Mouse (Mus musculus) CH12.LX (cell line): Measurements from ENCODE around the gene Cox6a1. TPM values are rescaled to one million over a fixed set of nuclear protein-coding genes. Genes with fewer than 3 reads are reported as not detected.

Source experiments
- DNase-seq: peaks from one replicate; pipeline ENCODE4 v3.0.0-alpha.2; 2013; ENCODE audit errors: extremely low read depth
- H3K27ac ChIP-seq: 2 replicates; pipeline ENCODE4 v1.5.1; 2012; ENCODE audit warnings: low read depth, mild to moderate bottlenecking, control low read depth, moderate library complexity; ENCODE audit not compliant: insufficient read depth
- H3K27me3 ChIP-seq: replicated peaks from 2 replicates; pipeline ENCODE3; 2012; ENCODE audit warnings: inconsistent platforms
- H3K36me3 ChIP-seq, 2 experiments: replicated peaks in 1 of 2; 2 replicates each; pipeline versions ENCODE3 to v1.6.1; 2012; ENCODE audit warnings: inconsistent platforms in 1 of 2, low read length in 1 of 2, mild to moderate bottlenecking in 1 of 2, mixed read lengths in 1 of 2, moderate library complexity in 1 of 2; ENCODE audit not compliant: control insufficient read depth in 1 of 2, insufficient read depth in 1 of 2
- H3K4me1 ChIP-seq, 2 experiments: 2 replicates each; pipeline ENCODE4 v1.6.1; 2012; ENCODE audit warnings: inconsistent platforms in 1 of 2, moderate library complexity in 1 of 2; ENCODE audit not compliant: insufficient read depth in 2 of 2, control insufficient read depth in 1 of 2
- H3K4me2 ChIP-seq: 2 replicates; pipeline ENCODE4 v1.6.1; 2012; ENCODE audit warnings: low read depth, mild to moderate bottlenecking, control low read depth; ENCODE audit not compliant: poor library complexity, insufficient read depth, severe bottlenecking
- H3K4me3 ChIP-seq, 3 experiments: fragments of 150-350 bp in 1 of 3; sonication (generic) in 1 of 3; replicated peaks in 1 of 3; 2 replicates each; pipeline versions ENCODE3 to v1.5.1; 2011 to 2012; ENCODE audit warnings: low read depth in 2 of 3, low read length in 2 of 3, mild to moderate bottlenecking in 2 of 3, moderate library complexity in 2 of 3, control low read depth in 1 of 3, improper control_type of control experiment in 1 of 3, inconsistent platforms in 1 of 3, mixed read lengths in 1 of 3; ENCODE audit not compliant: poor library complexity in 1 of 3
- H3K79me2 ChIP-seq: replicated peaks from 2 replicates; pipeline ENCODE4 v1.6.1; 2012; ENCODE audit warnings: mild to moderate bottlenecking, moderate library complexity; ENCODE audit not compliant: control insufficient read depth, poor library complexity, insufficient read depth, severe bottlenecking; ENCODE audit errors: extremely low read depth
- H3K9ac ChIP-seq: 2 replicates; pipeline ENCODE4 v1.6.1; 2012; ENCODE audit warnings: low read depth, mild to moderate bottlenecking, control low read depth, moderate library complexity; ENCODE audit not compliant: insufficient read depth
- H3K9me3 ChIP-seq: replicated peaks from 2 replicates; pipeline ENCODE3; 2012; ENCODE audit warnings: low read length, inconsistent platforms, mixed read lengths
- BHLHE40 ChIP-seq: IDR thresholded peaks from 2 replicates; pipeline ENCODE4 v1.6.1; 2011; ENCODE audit warnings: mild to moderate bottlenecking, low read depth, low read length, improper control_type of control experiment
- CHD1 ChIP-seq: IDR thresholded peaks from 2 replicates; pipeline ENCODE4 v1.6.1; 2012; ENCODE audit warnings: low read depth, low read length, improper control_type of control experiment, inconsistent platforms
- CTCF ChIP-seq, 2 experiments: IDR thresholded peaks in 1 of 2; conservative IDR thresholded peaks in 1 of 2; 2 replicates each; pipeline ENCODE4 v1.5.1; 2011 to 2012; ENCODE audit warnings: low read depth in 2 of 2, low read length in 2 of 2, improper control_type of control experiment in 1 of 2, inconsistent platforms in 1 of 2, mild to moderate bottlenecking in 1 of 2, moderate library complexity in 1 of 2
- GABPA ChIP-seq: IDR thresholded peaks from 2 replicates; pipeline ENCODE4 v1.6.1; 2012; ENCODE audit warnings: low read depth, low read length, improper control_type of control experiment, inconsistent platforms; ENCODE audit not compliant: insufficient replicate concordance
- HCFC1 ChIP-seq: IDR thresholded peaks from 2 replicates; pipeline ENCODE4 v1.6.1; 2012; ENCODE audit warnings: low read depth, mild to moderate bottlenecking, inconsistent platforms, low read length, improper control_type of control experiment
- KAT2A ChIP-seq: IDR thresholded peaks from 2 replicates; pipeline ENCODE4 v1.6.1; 2012; ENCODE audit warnings: low read length, improper control_type of control experiment, inconsistent platforms; ENCODE audit not compliant: insufficient replicate concordance
- MAFK ChIP-seq: IDR thresholded peaks from 2 replicates; pipeline ENCODE4 v1.6.1; 2011; ENCODE audit warnings: low read length, improper control_type of control experiment; ENCODE audit not compliant: insufficient replicate concordance
- MAZ ChIP-seq: IDR thresholded peaks from 2 replicates; pipeline ENCODE4 v1.6.1; 2012; ENCODE audit warnings: low read depth, mild to moderate bottlenecking, inconsistent platforms, low read length, improper control_type of control experiment, moderate library complexity
- MEF2A ChIP-seq: IDR thresholded peaks from 2 replicates; pipeline ENCODE4 v1.6.1; 2014; ENCODE audit warnings: low read depth, mild to moderate bottlenecking, inconsistent platforms, low read length, improper control_type of control experiment, borderline replicate concordance
- MYC ChIP-seq: IDR thresholded peaks from 2 replicates; pipeline ENCODE4 v1.6.1; 2011; ENCODE audit warnings: low read depth, mild to moderate bottlenecking, improper control_type of control experiment, low read length
- NELFE ChIP-seq: IDR thresholded peaks from 2 replicates; pipeline ENCODE4 v1.6.1; 2011; ENCODE audit warnings: low read depth, low read length, improper control_type of control experiment
- POLR2AphosphoS2 ChIP-seq: IDR thresholded peaks from 2 replicates; pipeline ENCODE4 v1.6.1; 2011; ENCODE audit warnings: low read depth, low read length, improper control_type of control experiment
- RAD21 ChIP-seq: IDR thresholded peaks from 2 replicates; pipeline ENCODE4 v1.6.1; 2011; ENCODE audit warnings: low read depth, mild to moderate bottlenecking, low read length, improper control_type of control experiment, moderate library complexity
- SIN3A ChIP-seq: IDR thresholded peaks from 2 replicates; pipeline ENCODE4 v1.6.1; 2012; ENCODE audit warnings: low read length, improper control_type of control experiment, inconsistent platforms
- TBP ChIP-seq: conservative IDR thresholded peaks from 2 replicates; pipeline ENCODE4 v1.6.1; 2011; ENCODE audit warnings: low read depth, low read length, improper control_type of control experiment
- UBTF ChIP-seq: IDR thresholded peaks from 2 replicates; pipeline ENCODE4 v1.6.1; 2012; ENCODE audit warnings: low read depth, mild to moderate bottlenecking, inconsistent platforms, low read length, improper control_type of control experiment, moderate library complexity
- USF1 ChIP-seq: IDR thresholded peaks from 2 replicates; pipeline ENCODE4 v1.6.1; 2014; ENCODE audit warnings: low read depth, mild to moderate bottlenecking, inconsistent platforms, low read length, improper control_type of control experiment
- USF2 ChIP-seq: conservative IDR thresholded peaks from 2 replicates; pipeline ENCODE4 v1.6.1; 2011; ENCODE audit warnings: low read depth, low read length, improper control_type of control experiment
- ZKSCAN1 ChIP-seq: IDR thresholded peaks from 2 replicates; pipeline ENCODE4 v1.6.1; 2012; ENCODE audit warnings: low read depth, inconsistent platforms, low read length, improper control_type of control experiment, borderline replicate concordance
- ZNF384 ChIP-seq: IDR thresholded peaks from 2 replicates; pipeline ENCODE4 v1.6.1; 2012; ENCODE audit warnings: low read depth, low read length, improper control_type of control experiment, inconsistent platforms
- dilution Hi-C: fragments of 300-500 bp; cut with MboI; formaldehyde crosslinking; loops from 2 replicates; pipeline ENCODE4 v1.14.3; 2020; ENCODE audit warnings: low sequenced_read_pairs; ENCODE audit not compliant: extremely low pct_unique_long_range_greater_than_20kb, extremely low pct_ligation_motif_present
- in situ Hi-C: fragments of 300-500 bp; cut with MboI; formaldehyde crosslinking; loops from 3 replicates; pipeline ENCODE4 v1.14.3; 2019; ENCODE audit warnings: low sequenced_read_pairs, low pct_ligation_motif_present, low pct_unique_long_range_greater_than_20kb, mixed read lengths
- polyA plus RNA-seq: library from polyadenylated mRNA; unstranded; fragments of >175 nt; gene quantifications from 2 replicates; pipeline ENCODE4 v1.2.1, GENCODE M21; 2012; ENCODE audit warnings: low read depth; ENCODE audit not compliant: insufficient read length
- total RNA-seq, 2 experiments: library from RNA; depleted of rRNA; stranded (reverse); fragments of 300-350 nt in 1 of 2; fragments of >200 nt in 1 of 2; gene quantifications; 2 replicates each; pipeline ENCODE4 v1.2.3; 2012 to 2014

The Cox6a1 gene
- total and polyA plus RNA-seq, 3 experiments: 257 to 673 (median 612) TPM

DNA sequence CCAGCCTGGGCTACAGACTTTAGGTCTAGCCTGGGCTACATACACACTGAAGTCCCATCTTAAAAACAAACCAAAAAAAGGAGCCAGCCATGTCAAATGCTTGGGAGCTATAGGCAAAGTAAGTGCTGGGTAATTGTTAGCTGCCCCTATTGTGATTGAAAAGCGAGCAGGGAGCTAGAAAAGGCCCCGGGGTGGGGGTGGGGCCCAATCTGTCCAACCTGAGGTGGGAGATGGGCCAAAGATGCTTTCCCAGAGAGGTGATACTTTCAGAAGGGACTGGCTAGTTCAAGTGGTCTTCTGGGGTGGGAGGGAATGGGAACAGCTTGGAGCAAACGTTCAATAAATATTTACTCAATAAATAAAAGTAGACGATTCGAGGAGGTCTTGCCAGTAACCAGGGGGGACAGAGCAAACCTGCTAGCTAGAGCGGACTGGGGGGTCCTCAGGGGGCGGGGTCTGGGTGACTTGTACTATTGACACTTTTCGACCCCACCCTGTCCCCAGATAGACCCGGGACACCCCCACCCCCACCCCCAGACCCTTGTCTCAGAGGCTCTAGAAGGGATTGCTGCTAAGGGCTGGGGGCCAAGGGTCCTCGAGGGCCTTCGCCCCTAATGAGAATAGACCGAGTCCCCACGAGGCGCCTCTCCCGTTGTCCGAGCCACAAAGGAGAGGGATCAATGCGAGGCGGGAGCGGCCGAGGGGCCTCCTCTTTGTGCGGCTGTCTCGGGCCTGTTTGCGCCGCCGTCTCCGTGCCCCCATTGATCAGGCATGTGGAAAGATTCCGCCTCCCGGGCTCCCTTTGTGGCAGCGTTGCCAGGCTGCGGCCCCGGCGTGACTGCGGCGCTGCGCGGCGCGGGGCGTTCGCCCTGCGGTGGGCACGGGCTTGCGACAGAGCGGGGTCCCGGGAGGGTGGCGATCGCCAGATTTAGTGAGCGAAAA, 49.3 kb upstream of the Cox6a1 start:
- Histone ChIP-seq H3K4me2 (no peak overlapping the region), H3K27me3 (no peaks in the 10 kb centered on the region), H3K79me2 (no peaks in the 10 kb centered on the region), H3K4me3 (no peak overlapping the region), H3K9ac (no peak overlapping the region), H3K4me1 (peaks cover 0 to 17% of the 10 kb centered on the region in 2 experiments; a peak in 1 of 4 replicates), H3K36me3 (peaks cover 0 to 30% of the 10 kb centered on the region in 2 experiments), H3K27ac (no peak overlapping the region), H3K9me3 (no peaks in the 10 kb centered on the region)
- no peak for DNase-seq
- no peak for TF ChIP-seq MYC
- no peak for TF ChIP-seq CTCF (conservative IDR thresholded peaks at IDR 0.05 in 1 of 2, IDR thresholded peaks at IDR 0.05 in 1 of 2; ENCODE audit: low read depth in 2 of 2, low read length in 2 of 2)
- TF ChIP-seq USF2: no peak
- TF ChIP-seq RAD21: no peak
- TF ChIP-seq MAFK: no peak
- no peak for TF ChIP-seq POLR2AphosphoS2
- TF ChIP-seq MAZ: no peak
- TF ChIP-seq TBP: no peak
- no peak for TF ChIP-seq ZNF384
- no peak for TF ChIP-seq NELFE
- TF ChIP-seq UBTF: no peak
- TF ChIP-seq ZKSCAN1: no peak
- no peak for TF ChIP-seq USF1
- TF ChIP-seq KAT2A: no peak
- no peak for TF ChIP-seq MEF2A
- TF ChIP-seq GABPA: no peak
- TF ChIP-seq BHLHE40: no peak
- TF ChIP-seq CHD1: no peak
- TF ChIP-seq SIN3A: no peak
- dilution Hi-C loops: no loop called here
- in situ Hi-C loops: no loop called here

DNA sequence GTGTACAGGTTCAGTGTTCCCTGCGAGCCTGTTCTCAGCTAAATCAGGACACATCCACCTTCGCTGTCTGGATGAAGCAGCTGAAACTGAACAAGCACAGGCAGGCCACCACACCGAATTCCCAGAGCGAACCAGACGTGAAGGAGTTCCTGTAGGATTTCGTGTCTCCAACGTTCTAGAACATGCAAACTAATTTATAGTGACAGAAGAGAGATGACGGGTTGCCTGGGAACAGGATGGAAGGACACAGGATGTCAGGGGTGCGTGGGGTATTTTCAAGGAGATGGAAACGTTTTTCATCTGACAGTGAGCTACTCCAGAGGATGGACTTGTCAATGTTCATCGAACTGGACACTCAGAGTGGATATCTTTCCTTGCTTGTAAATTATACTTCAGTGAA, 47.9 kb upstream of the Cox6a1 start:
- no peak overlapping the region for H3K27ac ChIP-seq
- no peak overlapping the region for H3K4me3 ChIP-seq
- H3K4me1 ChIP-seq: peaks cover 0 to 15% of the 10 kb centered on the region in 2 experiments; a peak in 1 of 4 replicates
- in situ Hi-C loops (no loop called here), dilution Hi-C loops (no loop called here)
- H3K4me2 ChIP-seq: no peak overlapping the region
- no peak overlapping the region for H3K9ac ChIP-seq
- no peak for DNase-seq
- TF ChIP-seq HCFC1: no peak
- no peak for TF ChIP-seq SIN3A
- no peak for TF ChIP-seq POLR2AphosphoS2
- no peak for TF ChIP-seq USF2
- no peaks in the 10 kb centered on the region for H3K79me2 ChIP-seq
- peaks cover 0 to 40% of the 10 kb centered on the region in 2 experiments for H3K36me3 ChIP-seq
- no peaks in the 10 kb centered on the region for H3K9me3 ChIP-seq
- no peaks in the 10 kb centered on the region for H3K27me3 ChIP-seq
